Mouse (Mus musculus) C2C12 (cell line): ENCODE measurements around the gene Anxa1. TPM values are rescaled to one million over a fixed set of nuclear protein-coding genes. Genes with fewer than 3 reads are reported as not detected.
A peak's percentile ranks its signal among the peaks of the same experiment; 100 is the strongest.

ENCODE experiments used
- H3K27me3 ChIP-seq: one replicate; pipeline ENCODE4 v1.6.1; 2011; ENCODE audit not compliant: control insufficient read depth, insufficient read depth, insufficient read length
- H3K36me3 ChIP-seq: one replicate; pipeline ENCODE4 v1.6.1; 2011; ENCODE audit not compliant: control insufficient read depth, insufficient read depth
- H3K4me3 ChIP-seq: one replicate; pipeline ENCODE4 v1.5.1; 2011; ENCODE audit warnings: mild to moderate bottlenecking, control low read depth; ENCODE audit not compliant: poor library complexity, insufficient read depth, severe bottlenecking
- H3K79me2 ChIP-seq: one replicate; pipeline ENCODE4 v1.6.1; 2011; ENCODE audit not compliant: control insufficient read depth, insufficient read depth
- H3K79me3 ChIP-seq: one replicate; pipeline ENCODE4 v1.6.1; 2011; ENCODE audit warnings: low read depth, control low read depth
- H3ac ChIP-seq: one replicate; pipeline ENCODE3; 2011; ENCODE audit warnings: low read depth; ENCODE audit not compliant: control insufficient read depth, insufficient read length
- CEBPB ChIP-seq: IDR thresholded peaks from one replicate; pipeline ENCODE4 v1.6.1; 2011; ENCODE audit warnings: low read depth, mild to moderate bottlenecking, control low read depth, moderate library complexity
- CTCF ChIP-seq: IDR thresholded peaks from one replicate; pipeline ENCODE4 v1.5.1; 2011; ENCODE audit not compliant: control insufficient read depth, insufficient read depth, insufficient read length
- FOSL1 ChIP-seq: IDR thresholded peaks from one replicate; pipeline ENCODE4 v1.8.0; 2011; ENCODE audit warnings: mild to moderate bottlenecking, low read length; ENCODE audit not compliant: poor library complexity, insufficient read depth, severe bottlenecking
- MAX ChIP-seq: IDR thresholded peaks from one replicate; pipeline ENCODE4 v1.6.1; 2011; ENCODE audit warnings: mild to moderate bottlenecking, control low read depth
- MYOD1 ChIP-seq: IDR thresholded peaks from one replicate; pipeline ENCODE4 v1.6.1; 2011; ENCODE audit warnings: low read depth; ENCODE audit not compliant: control insufficient read depth, insufficient read length
- MYOG ChIP-seq: IDR thresholded peaks from one replicate; pipeline ENCODE4 v1.6.1; 2011; ENCODE audit not compliant: control insufficient read depth, insufficient read length; ENCODE audit errors: extremely low read depth
- USF1 ChIP-seq: IDR thresholded peaks from one replicate; pipeline ENCODE4 v1.6.1; 2011; ENCODE audit warnings: low read depth, mild to moderate bottlenecking, control low read depth, moderate library complexity
- long read RNA-seq, 2 experiments: library from polyadenylated mRNA; unstranded; transcript quantifications; one replicate each; pipeline ENCODE4 v2.0.0; 2019 to 2020
- polyA plus RNA-seq: library from polyadenylated mRNA; unstranded; fragments of >200 nt; fragmentation: generic; extraction: Trizol; gene quantifications from one replicate; pipeline ENCODE4 v1.2.1, GENCODE M21; 2012; ENCODE audit warnings: missing spikeins

Anxa1 gene
- 402 TPM for polyA plus RNA-seq
- long read RNA-seq, experiment 1, transcript Anxa1-201 (13 exons, 1,674 nt) = major isoform, 1,200 of 1,319 reads
- long read RNA-seq, experiment 1, transcript Anxa1-202 (2 exons, 578 nt) = minor isoform, 5 of 1,319 reads
- long read RNA-seq, experiment 1, partial matches to known transcripts = 53 of 1,319 reads
- long read RNA-seq, experiment 1, other reads (novel, unspliced or antisense) = 61 of 1,319 reads
- long read RNA-seq, experiment 2, transcript Anxa1-201 (13 exons, 1,674 nt) = major isoform, 3,032 of 3,120 reads
- long read RNA-seq, experiment 2, partial matches to known transcripts = 17 of 3,120 reads
- long read RNA-seq, experiment 2, other reads (novel, unspliced or antisense) = 67 of 3,120 reads

GRCm38 (mm10) chr19:20390455-20390994, at the start of gene Anxa1:
Anxa1 (minus strand) TSS chr19:20390944.
- H3K36me3 ChIP-seq = peaks cover 37% of the 10 kb centered on the region
- TF ChIP-seq CTCF = no peak
- TF ChIP-seq CEBPB = peak; percentile 90
- H3K79me3 ChIP-seq = peaks cover 56% of the 10 kb centered on the region
- H3ac ChIP-seq = peak within 1 kb of the TSS; percentile 57
- peak within 1 kb of the TSS; percentile 77 for H3K4me3 ChIP-seq
- H3K79me2 ChIP-seq = peaks cover 66% of the 10 kb centered on the region
- no peaks in the 10 kb centered on the region for H3K27me3 ChIP-seq

- TF ChIP-seq FOSL1 (no peak), MYOG (no peak), USF1 (no peak), MYOD1 (no peak), MAX (no peak), CEBPB (no peak), CTCF (no peak)
- no peak overlapping the region for H3ac ChIP-seq
- H3K79me3 ChIP-seq = no peaks in the 10 kb centered on the region
- no peaks in the 10 kb centered on the region for H3K27me3 ChIP-seq
- no peak overlapping the region for H3K4me3 ChIP-seq
- no peaks in the 10 kb centered on the region for H3K36me3 ChIP-seq
- no peaks in the 10 kb centered on the region for H3K79me2 ChIP-seq
Measured at GRCm38 (mm10) chr19:20437043-20437442, 46.3 kb upstream of the Anxa1 start.

GRCm38 (mm10) chr19:20434541-20434940, 43.8 kb upstream of the Anxa1 start:
- Histone ChIP-seq H3K36me3 (no peaks in the 10 kb centered on the region), H3K79me3 (no peaks in the 10 kb centered on the region), H3K4me3 (no peak overlapping the region), H3K79me2 (no peaks in the 10 kb centered on the region), H3ac (no peak overlapping the region), H3K27me3 (no peaks in the 10 kb centered on the region)
- TF ChIP-seq CEBPB = no peak
- TF ChIP-seq CTCF = peak; percentile 31

GRCm38 (mm10) chr19:20433966-20434365, 43.2 kb upstream of the Anxa1 start:
- Histone ChIP-seq H3K79me2 (no peaks in the 10 kb centered on the region), H3K36me3 (no peaks in the 10 kb centered on the region), H3K4me3 (no peak overlapping the region), H3ac (no peak overlapping the region), H3K79me3 (no peaks in the 10 kb centered on the region), H3K27me3 (no peaks in the 10 kb centered on the region)
- TF ChIP-seq MYOD1 = peak; percentile 76
- no peak for TF ChIP-seq MYOG

GRCm38 (mm10) chr19:20426443-20427161, 35.9 kb upstream of the Anxa1 start:
- Histone ChIP-seq H3K36me3 (no peaks in the 10 kb centered on the region), H3K79me2 (no peaks in the 10 kb centered on the region), H3K4me3 (no peak overlapping the region), H3K79me3 (no peaks in the 10 kb centered on the region), H3K27me3 (no peaks in the 10 kb centered on the region), H3ac (no peak overlapping the region)
- no peak for TF ChIP-seq USF1

GRCm38 (mm10) chr19:20411276-20411675, 20.5 kb upstream of the Anxa1 start:
- Histone ChIP-seq H3K36me3 (no peaks in the 10 kb centered on the region), H3ac (no peak overlapping the region), H3K4me3 (no peak overlapping the region), H3K79me3 (no peaks in the 10 kb centered on the region), H3K79me2 (no peaks in the 10 kb centered on the region), H3K27me3 (no peaks in the 10 kb centered on the region)
- TF ChIP-seq USF1 (no peak), CEBPB (no peak), MYOD1 (no peak), CTCF (no peak)
